Comparison of ENCODE assay signal across 24 mouse cellular contexts in the genomic region with DNA sequence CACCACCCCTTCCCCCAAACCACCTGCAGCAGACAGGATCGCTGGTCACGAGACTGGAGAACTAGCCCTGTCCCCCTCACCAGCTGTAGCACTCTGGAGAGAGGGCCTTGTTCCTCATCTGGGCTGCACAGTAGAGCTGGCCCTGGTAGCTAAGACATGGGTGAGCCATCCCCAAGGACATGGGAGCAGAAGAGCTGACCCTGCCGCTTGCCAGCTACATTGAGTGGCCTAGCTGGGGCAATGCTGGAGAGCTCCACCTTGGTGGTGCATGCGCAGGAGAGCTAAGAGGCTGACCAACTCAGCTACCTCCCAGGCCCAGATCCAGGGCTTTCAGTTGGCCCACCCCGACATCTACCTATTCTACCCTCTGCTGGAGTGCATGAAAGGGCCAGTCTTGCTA.
DNase-seq lines count a peak whose midpoint lies in the region; ATAC-seq lines count a peak whose summit lies in the region.
"Had no signal": no experiment of that assay in that cellular context is flagged by ENCODE, and none has a peak within 500 bp of the region (broad histone marks: within the 10 kb centered on the region; RNA-seq: fewer than 3 reads in every experiment).

No protein-coding gene starts in this region.

- ATAC-seq in erythroid progenitor cell, adult 5-6 weeks (replicated peaks; ENCODE audit: low FRiP score, poor library complexity, severe bottlenecking) = no peak
- ATAC-seq: CD4-positive, CD25-positive, alpha-beta regulatory T cell, adult 4 months; forebrain, embryonic 13.5 days; forebrain, postnatal 0 days; hindbrain, embryonic 16.5 days; intestine, embryonic 15.5 days had no signal

- no peak overlapping the region for H3K4me3 ChIP-seq in heart, embryonic 10.5 days
- H3K4me3 ChIP-seq: embryonic facial prominence, embryonic 12.5 days; embryonic facial prominence, embryonic 15.5 days; forebrain, embryonic 13.5 days; gastrocnemius, adult 2 months; hindbrain, embryonic 10.5 days; hindbrain, embryonic 13.5 days; intestine, embryonic 15.5 days had no signal

- no peak for DNase-seq in heart, embryonic 10.5 days (ENCODE audit: low spot score)
- DNase-seq in heart, postnatal 14 days = no peak
- DNase-seq in adrenal gland, adult 8-10 months = peak; percentile 71
- peak; percentile 76 for DNase-seq in adrenal gland, postnatal 14 days
- no peak for DNase-seq in kidney, adult 9 months
- DNase-seq: cerebellum, adult 18-20 months; cerebellum, adult 9-10 months; cerebellum, postnatal 25 days; forebrain, postnatal 0 days; gastrocnemius, adult 2 months; gastrocnemius, postnatal 14 days; heart, adult 18-20 months; heart, postnatal 36 days; kidney, adult 11 months; kidney, adult 8-10 months had no signal

- no peaks in the 10 kb centered on the region for H3K9me3 ChIP-seq in heart, embryonic 10.5 days
- H3K9me3 ChIP-seq: embryonic facial prominence, embryonic 12.5 days; embryonic facial prominence, embryonic 15.5 days; forebrain, embryonic 13.5 days; hindbrain, embryonic 13.5 days; intestine, embryonic 15.5 days had no signal

- H3K4me1 ChIP-seq in heart, embryonic 10.5 days = peaks cover 40% of the 10 kb centered on the region
- H3K4me1 ChIP-seq: embryonic facial prominence, embryonic 12.5 days; forebrain, embryonic 13.5 days; hindbrain, embryonic 10.5 days had no signal

- H3K27ac ChIP-seq in heart, embryonic 10.5 days = 0 out of 2 replicates have a peak overlapping the region, but pooled peaks have one; percentile 33
- H3K27ac ChIP-seq: embryonic facial prominence, embryonic 12.5 days; embryonic facial prominence, embryonic 15.5 days; forebrain, embryonic 13.5 days; gastrocnemius, adult 2 months; hindbrain, embryonic 10.5 days; hindbrain, embryonic 13.5 days; intestine, embryonic 15.5 days had no signal

- intact Hi-C loops in heart, postnatal 14 days (cut with DNase I) = no loop called here

- H3K27me3 ChIP-seq in heart, embryonic 10.5 days (ENCODE audit: insufficient read depth, poor library complexity, severe bottlenecking) = no peaks in the 10 kb centered on the region
- H3K27me3 ChIP-seq: embryonic facial prominence, embryonic 12.5 days; embryonic facial prominence, embryonic 15.5 days; forebrain, embryonic 13.5 days; hindbrain, embryonic 13.5 days; intestine, embryonic 15.5 days had no signal

- WGBS in heart, embryonic 10.5 days = 88% methylated on average over 5 of the region's 5 CpGs

- peaks cover 4% of the 10 kb centered on the region; the same call in 1 of the 2 replicates for H3K36me3 ChIP-seq in heart, embryonic 10.5 days
- H3K36me3 ChIP-seq: embryonic facial prominence, embryonic 12.5 days; embryonic facial prominence, embryonic 15.5 days; hindbrain, embryonic 10.5 days; hindbrain, embryonic 13.5 days; intestine, embryonic 15.5 days had no signal

Comparison
In these comparisons a context has a peak if more than half of its experiments do, and no peak if none do; other contexts are left out.
1. DNase-seq: peak in adrenal gland, adult 8-10 months (single experiment) and adrenal gland, postnatal 14 days (single experiment); none in heart, embryonic 10.5 days (single experiment), heart, postnatal 14 days (0 of 2) and kidney, adult 9 months (single experiment).